Mouse (Mus musculus) kidney, adult 2 months (tissue): ENCODE data around the gene Gm45711. TPM values are rescaled to one million over a fixed set of nuclear protein-coding genes. Genes with fewer than 3 reads are reported as not detected.
"Not testable (repeated sequence)": the region's sequence is repeated elsewhere in the genome, so short reads cannot be mapped to it uniquely, and the experiment has no call there.

ENCODE experiments used
- DNase-seq: peaks from one replicate; pipeline ENCODE4 v3.0.0; 2021
- H3K27ac ChIP-seq: fragments of 200-500 bp; 2 replicates; pipeline ENCODE4 v1.5.1; 2012; ENCODE audit warnings: low read depth, low read length, control low read depth, inconsistent platforms; ENCODE audit not compliant: insufficient read depth
- H3K27me3 ChIP-seq: fragments of 200-500 bp; replicated peaks from 2 replicates; pipeline ENCODE4 v1.6.1; 2012; ENCODE audit warnings: mild to moderate bottlenecking, moderate library complexity, low read length, inconsistent platforms; ENCODE audit not compliant: control insufficient read depth, insufficient read depth
- H3K36me3 ChIP-seq: fragments of 200-500 bp; 2 replicates; pipeline ENCODE4 v1.6.1; 2012; ENCODE audit warnings: mild to moderate bottlenecking, moderate library complexity, low read length, inconsistent platforms; ENCODE audit not compliant: control insufficient read depth, insufficient read depth
- H3K4me1 ChIP-seq: fragments of 200-500 bp; 2 replicates; pipeline ENCODE4 v1.6.1; 2011; ENCODE audit warnings: low read length; ENCODE audit not compliant: control insufficient read depth, insufficient read depth
- H3K4me3 ChIP-seq: fragments of 200-500 bp; 2 replicates; pipeline ENCODE4 v1.5.1; 2011; ENCODE audit warnings: mild to moderate bottlenecking, low read depth, low read length, control low read depth; ENCODE audit not compliant: insufficient read depth
- CTCF ChIP-seq: fragments of 200-500 bp; conservative IDR thresholded peaks from 2 replicates; pipeline ENCODE4 v1.5.1; 2011; ENCODE audit warnings: low read depth, mild to moderate bottlenecking, control low read depth, low read length, moderate library complexity, mixed read lengths; ENCODE audit not compliant: insufficient read depth, insufficient read length
- POLR2A ChIP-seq: fragments of 200-500 bp; IDR thresholded peaks from one replicate; pipeline ENCODE4 v1.6.1; 2011; ENCODE audit warnings: low read depth, low read length, control low read depth
- WGBS: fragments of 180-500 bp; shearing (Covaris S2); methylation state at CpG from one replicate; pipeline ENCODE4 v1.1.7; 2018; 5-methylcytosine and 5-hydroxymethylcytosine counted together
- polyA plus RNA-seq: library from polyadenylated mRNA; depleted of rRNA; stranded (reverse); fragments of >200 nt; gene quantifications from 2 replicates; pipeline ENCODE4 v1.2.3, GENCODE M21; 2012

Gm45711 gene
- polyA plus RNA-seq, 1 experiment = not detected

DNA sequence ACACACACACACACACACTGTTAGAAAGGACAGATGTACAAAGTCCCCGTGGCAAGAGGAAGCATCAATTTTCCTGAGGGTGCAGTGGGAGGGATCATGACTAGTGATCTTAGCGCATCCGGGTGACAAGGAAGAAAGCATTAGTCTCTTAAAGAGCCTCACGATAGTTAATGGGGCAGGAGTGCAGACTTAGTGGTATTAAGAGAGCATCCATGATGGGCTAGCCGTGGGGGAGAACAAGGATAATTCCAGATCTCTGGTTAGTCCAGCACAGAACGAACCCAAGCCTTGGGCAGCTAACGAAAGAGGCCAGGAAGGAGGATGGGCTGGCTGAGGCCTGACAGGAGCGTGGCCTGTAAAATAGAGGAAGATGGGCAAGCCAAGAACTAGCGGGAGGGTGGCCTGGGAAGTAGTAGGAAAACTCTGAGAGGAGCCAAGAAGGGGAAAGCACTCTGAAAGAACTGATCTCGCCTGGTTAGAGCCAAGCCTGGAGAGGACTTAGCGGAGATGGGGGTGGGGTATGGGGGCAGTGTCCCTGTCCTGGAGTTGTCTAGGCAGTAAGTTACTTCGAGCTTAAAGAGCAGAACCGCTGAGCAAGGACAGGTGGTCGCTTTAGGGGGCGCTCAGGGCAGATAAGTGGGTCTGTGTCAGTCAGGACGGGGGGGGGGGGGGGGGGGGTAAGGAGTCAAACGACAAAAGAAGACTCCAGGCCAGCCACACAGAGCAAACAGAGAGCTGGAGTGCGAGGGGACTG is 29.5 kb upstream of the Gm45711 start, which contains the start of gene Cmtm3:
TSS of gene Cmtm3 (plus strand) at position 182 of the 754 bp plus-strand sequence.
- Histone ChIP-seq H3K27me3 (no peaks in the 10 kb centered on the region), H3K27ac (peak within 1 kb of the TSS; percentile 72; the same call in 1 of the 2 replicates), H3K4me1 (no peaks in the 10 kb centered on the region), H3K36me3 (no peaks in the 10 kb centered on the region), H3K4me3 (peak within 1 kb of the TSS; percentile 47)
- TF ChIP-seq POLR2A (no peak), CTCF (no peak)
- DNase-seq = peak; percentile 58
- WGBS = 19% methylated on average over 18 of the region's 18 CpGs

DNA sequence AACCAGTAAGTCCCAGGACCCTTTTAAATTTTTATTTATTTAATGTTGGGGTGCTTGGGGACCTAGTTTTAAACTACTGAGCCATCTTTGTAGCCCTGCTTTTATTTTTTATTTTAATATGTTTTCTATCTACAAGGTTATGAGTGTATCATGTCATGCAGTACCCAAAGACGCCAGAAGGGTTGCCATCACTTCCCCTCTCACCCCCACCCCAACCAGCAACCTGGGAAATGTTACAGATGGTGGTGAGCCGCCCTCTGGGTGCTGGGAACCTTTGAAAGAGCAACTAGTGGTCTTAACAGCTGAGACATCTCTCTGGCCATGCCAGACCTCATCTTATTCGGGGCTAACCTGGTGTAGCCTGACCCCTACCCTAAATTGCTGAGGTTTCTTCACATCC is 28.0 kb upstream of the Gm45711 start:
- Histone ChIP-seq H3K27ac (no peak overlapping the region), H3K27me3 (no peaks in the 10 kb centered on the region), H3K4me1 (no peaks in the 10 kb centered on the region), H3K4me3 (no peak overlapping the region), H3K36me3 (no peaks in the 10 kb centered on the region)
- TF ChIP-seq CTCF = no peak
- TF ChIP-seq POLR2A = no peak
- no peak for DNase-seq
- WGBS = 79% methylated on average over 3 of the region's 3 CpGs

DNA sequence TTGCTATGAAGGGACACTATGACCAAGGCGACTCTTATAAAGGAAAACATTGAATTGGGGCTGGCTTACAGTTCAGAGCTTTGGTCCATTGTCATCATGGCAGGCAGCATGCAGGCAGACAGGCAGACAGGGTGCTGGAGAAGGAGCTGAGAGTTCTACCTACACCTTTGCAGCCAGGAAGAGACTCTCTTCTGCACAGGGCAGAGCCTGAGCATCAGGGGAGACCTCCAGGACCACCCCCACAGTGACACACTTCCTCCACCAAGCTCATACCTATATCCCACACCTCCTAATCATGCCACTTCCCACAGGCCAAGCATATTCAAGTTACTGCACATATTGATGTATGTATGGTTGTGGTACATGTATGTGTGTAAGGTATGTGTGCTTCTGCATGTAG is 26.9 kb upstream of the Gm45711 start:
- Histone ChIP-seq H3K27me3 (no peaks in the 10 kb centered on the region), H3K36me3 (no peaks in the 10 kb centered on the region), H3K4me3 (no peak overlapping the region), H3K4me1 (no peaks in the 10 kb centered on the region), H3K27ac (no peak overlapping the region)
- 82% methylated on average over 1 of the region's 1 CpGs for WGBS
- no peak for TF ChIP-seq CTCF
- no peak for TF ChIP-seq POLR2A
- DNase-seq = no peak

DNA sequence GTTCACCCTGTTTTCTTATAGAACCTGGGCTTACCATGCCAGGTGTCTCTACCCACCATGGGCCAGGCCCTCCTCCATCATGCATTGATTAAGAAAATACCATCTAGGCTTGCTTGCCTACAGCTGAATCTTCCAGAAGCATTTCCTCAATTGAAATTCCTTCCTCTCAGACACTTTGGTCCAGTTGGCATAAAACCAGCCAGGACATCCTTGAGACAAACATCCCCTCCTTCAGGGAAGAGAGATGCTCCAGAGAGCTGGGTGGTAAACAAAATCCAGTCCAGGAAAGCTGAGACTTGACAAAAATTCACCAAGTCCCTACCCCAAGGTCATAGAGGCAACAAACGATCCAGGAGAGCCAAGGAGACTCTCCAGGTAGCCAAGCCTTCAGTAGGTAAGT is 24.3 kb upstream of the Gm45711 start:
- WGBS = 86% methylated on average over 1 of the region's 1 CpGs
- Histone ChIP-seq H3K27me3 (no peaks in the 10 kb centered on the region), H3K4me3 (no peak overlapping the region), H3K4me1 (no peaks in the 10 kb centered on the region), H3K27ac (no peak overlapping the region), H3K36me3 (no peaks in the 10 kb centered on the region)
- no peak for TF ChIP-seq CTCF
- no peak for TF ChIP-seq POLR2A
- peak; percentile 7 for DNase-seq

DNA sequence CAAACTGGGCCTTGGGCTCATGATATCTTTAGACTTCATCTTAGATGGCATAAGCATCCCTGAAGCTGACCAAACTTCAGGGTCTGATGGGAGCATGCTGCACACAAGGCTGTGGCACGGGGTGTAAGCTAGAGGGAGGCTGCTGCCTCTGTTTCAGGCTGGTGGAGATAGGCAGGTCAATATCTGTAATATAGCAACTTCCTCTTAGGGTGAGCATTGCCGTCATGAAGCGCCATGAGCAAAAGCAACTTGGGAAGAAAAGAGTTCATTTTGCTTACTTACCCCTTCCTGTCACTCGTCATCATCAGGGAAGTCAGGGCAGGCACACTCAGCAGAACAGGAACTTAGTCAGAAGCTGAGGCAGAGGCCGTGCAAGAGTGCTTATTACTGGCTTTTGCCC is 23.9 kb upstream of the Gm45711 start:
- no peak for DNase-seq
- WGBS = 66% methylated on average over 5 of the region's 5 CpGs
- H3K4me3 ChIP-seq = no peak overlapping the region
- TF ChIP-seq POLR2A (no peak), CTCF (no peak)
- H3K4me1 ChIP-seq = no peaks in the 10 kb centered on the region
- H3K27me3 ChIP-seq = no peaks in the 10 kb centered on the region
- H3K27ac ChIP-seq = no peak overlapping the region
- H3K36me3 ChIP-seq = no peaks in the 10 kb centered on the region

DNA sequence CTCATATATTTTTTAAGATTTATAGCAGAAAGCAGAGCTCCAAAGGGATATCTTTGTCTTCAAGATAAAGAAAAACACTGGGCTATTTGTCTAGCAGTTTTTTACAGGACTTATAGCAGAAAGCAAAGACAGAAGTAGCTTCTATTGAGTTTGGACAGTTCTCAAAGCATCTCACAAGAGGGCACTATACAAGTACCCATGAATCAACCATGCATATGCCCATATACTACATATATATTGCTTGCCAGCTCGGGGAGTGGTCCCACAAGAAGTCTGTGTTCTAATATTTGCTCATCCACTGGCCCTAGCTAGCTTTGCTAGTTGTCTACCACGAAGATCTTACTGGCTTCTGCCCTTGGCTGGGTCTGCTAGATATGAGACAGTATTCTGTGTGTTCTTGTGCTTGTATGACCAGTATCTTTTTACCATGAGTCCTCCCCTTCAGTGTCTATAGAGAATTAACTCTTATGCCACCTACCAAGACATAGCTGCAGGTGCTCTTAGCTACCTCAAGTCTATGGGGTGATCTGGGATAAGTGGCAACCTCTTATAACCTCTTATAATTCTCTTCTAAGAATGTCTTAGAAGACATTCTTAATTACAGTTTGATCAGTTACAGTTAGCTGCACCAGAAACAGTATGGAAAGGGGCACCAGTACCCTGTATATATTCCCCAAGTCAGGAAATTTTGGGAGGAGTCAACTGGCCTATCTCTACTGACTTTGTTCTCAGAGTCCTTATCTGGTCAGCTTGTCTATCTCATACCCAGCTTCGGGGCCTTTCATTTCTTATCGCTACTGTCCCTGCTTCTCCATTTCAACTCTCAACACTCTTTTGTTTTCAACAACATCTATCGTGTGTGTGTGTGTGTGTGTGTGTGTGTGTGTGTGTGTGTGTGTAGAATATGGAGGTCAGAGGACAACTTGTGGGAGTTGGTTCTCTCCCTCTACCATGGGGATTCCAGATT is 23.1 kb upstream of the Gm45711 start:
- no peak for DNase-seq
- WGBS = 76% methylated on average over 5 of the region's 5 CpGs
- H3K4me1 ChIP-seq = no peaks in the 10 kb centered on the region
- H3K27me3 ChIP-seq = no peaks in the 10 kb centered on the region
- no peak for TF ChIP-seq POLR2A
- no peak for TF ChIP-seq CTCF
- no peak overlapping the region for H3K4me3 ChIP-seq
- H3K36me3 ChIP-seq = no peaks in the 10 kb centered on the region
- H3K27ac ChIP-seq = no peak overlapping the region

DNA sequence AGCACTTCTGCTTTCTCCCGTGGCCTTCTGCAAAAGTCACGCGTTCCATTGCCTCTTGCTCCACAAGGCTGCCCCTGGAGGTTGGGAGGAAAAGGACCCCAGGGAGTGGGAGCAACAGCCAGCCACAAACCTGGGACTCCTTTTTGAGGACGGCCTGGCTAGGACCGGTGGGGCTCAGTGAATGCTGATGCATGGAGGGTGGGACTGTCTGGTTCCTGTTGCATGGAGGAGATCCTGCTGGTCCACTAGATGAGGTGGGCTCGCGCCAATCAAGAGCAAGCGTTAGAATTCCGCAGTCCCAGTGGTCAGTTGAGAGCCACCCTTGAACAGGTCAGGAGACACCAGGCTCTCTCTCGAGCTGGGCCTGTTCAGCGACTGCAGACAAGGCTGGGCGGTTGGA is 12.0 kb upstream of the Gm45711 start, which contains the start of gene Cmtm2b:
TSS of gene Cmtm2b (plus strand) at position 301 of the 400 bp plus-strand sequence.
- not testable (repeated sequence) for H3K4me1 ChIP-seq, H3K27ac ChIP-seq, DNase-seq, H3K4me3 ChIP-seq, H3K36me3 ChIP-seq, H3K27me3 ChIP-seq
- WGBS = 88% methylated on average over 12 of the region's 12 CpGs

DNA sequence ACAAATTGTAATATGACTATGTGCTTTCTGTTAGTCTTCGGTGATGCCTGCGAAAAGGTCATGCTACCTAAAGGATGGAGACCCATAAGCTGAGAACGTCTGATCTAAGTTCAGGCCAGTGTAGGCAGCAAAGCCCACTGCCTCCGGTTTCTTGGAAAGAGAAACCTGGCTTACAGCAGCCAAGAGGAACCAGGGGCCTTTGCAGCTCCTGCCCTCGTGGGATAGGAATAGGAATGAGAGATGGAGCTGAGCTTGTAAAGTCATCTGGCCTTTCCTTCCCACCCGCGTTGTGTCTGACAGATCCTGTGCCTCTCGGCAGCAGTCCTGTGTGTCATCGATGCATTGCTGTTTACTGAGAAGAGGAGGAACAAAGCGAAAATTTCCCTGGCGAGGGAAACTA is 11.4 kb upstream of the Gm45711 start, which contains the start of gene Gm11020:
TSS of gene Gm11020 (plus strand) at position 301 of the 400 bp plus-strand sequence.
- DNase-seq, H3K4me3 ChIP-seq, H3K27ac ChIP-seq, H3K4me1 ChIP-seq, H3K36me3 ChIP-seq, H3K27me3 ChIP-seq: not testable (repeated sequence)
- WGBS = 82% methylated on average over 11 of the region's 11 CpGs
